Comparison of ENCODE assay signal across 8 mouse cellular contexts in genomic region chr10:49782741-49783691, GRCm38 (mm10). TPM values are rescaled to one million over a fixed set of nuclear protein-coding genes. Genes with fewer than 3 reads are reported as not detected.
DNase-seq lines count a peak whose midpoint lies in the region; ATAC-seq and TF ChIP-seq lines count a peak whose summit lies in the region.

No protein-coding gene starts in this region.

- peaks cover 47% of the 10 kb centered on the region for H3K4me1 ChIP-seq in forebrain, embryonic 15.5 days
- H3K4me1 ChIP-seq in intestine, embryonic 15.5 days (replicated peaks) = no peaks in the 10 kb centered on the region
- H3K4me1 ChIP-seq in lung, postnatal 0 days (ENCODE audit: insufficient read depth, low read depth, low read length) = no peaks in the 10 kb centered on the region
- no peaks in the 10 kb centered on the region for H3K4me1 ChIP-seq in small intestine, adult 2 months (ENCODE audit: control insufficient read depth, insufficient read depth, insufficient read length, low read length)

- TF ChIP-seq POLR2A in small intestine, adult 2 months (IDR thresholded peaks at IDR 0.05; ENCODE audit: low read depth, low read length) = no peak

- peak; percentile 77 for ATAC-seq in forebrain, embryonic 15.5 days (replicated peaks)
- peak; percentile 63 for ATAC-seq in intestine, embryonic 15.5 days
- ATAC-seq in lung, postnatal 0 days = no peak

- H3K9ac ChIP-seq in forebrain, embryonic 15.5 days (replicated peaks) = peak overlapping the region; percentile 74
- no peak overlapping the region for H3K9ac ChIP-seq in intestine, embryonic 15.5 days
- no peak overlapping the region for H3K9ac ChIP-seq in lung, postnatal 0 days (replicated peaks; ENCODE audit: low read depth)

- no peaks in the 10 kb centered on the region for H3K36me3 ChIP-seq in forebrain, embryonic 15.5 days
- no peaks in the 10 kb centered on the region for H3K36me3 ChIP-seq in intestine, embryonic 15.5 days
- H3K36me3 ChIP-seq in lung, postnatal 0 days (ENCODE audit: insufficient read depth, low read length) = no peaks in the 10 kb centered on the region
- H3K36me3 ChIP-seq in small intestine, adult 2 months (ENCODE audit: control insufficient read depth, insufficient read depth, low read length) = no peaks in the 10 kb centered on the region

- no peaks in the 10 kb centered on the region for H3K9me3 ChIP-seq in forebrain, embryonic 15.5 days
- H3K9me3 ChIP-seq in intestine, embryonic 15.5 days = no peaks in the 10 kb centered on the region
- no peaks in the 10 kb centered on the region for H3K9me3 ChIP-seq in lung, postnatal 0 days (ENCODE audit: low read length)

- H3K4me2 ChIP-seq in forebrain, embryonic 15.5 days (replicated peaks) = peak overlapping the region; percentile 84
- peak overlapping the region; percentile 85 for H3K4me2 ChIP-seq in intestine, embryonic 15.5 days (replicated peaks)
- peak overlapping the region; percentile 46 for H3K4me2 ChIP-seq in lung, postnatal 0 days (replicated peaks; ENCODE audit: low read depth, low read length)

- TF ChIP-seq CTCF in gastrocnemius, adult 2 months (IDR thresholded peaks at IDR 0.05) = no peak
- no peak for TF ChIP-seq CTCF in lung, postnatal 0 days (IDR thresholded peaks at IDR 0.05)
- no peak for TF ChIP-seq CTCF in small intestine, adult 2 months (IDR thresholded peaks at IDR 0.05; ENCODE audit: extremely low read depth, insufficient read length, insufficient replicate concordance, low read depth, low read length)

- no peak for DNase-seq in gastrocnemius, adult 2 months
- DNase-seq in gastrocnemius, adult 18-20 months (ENCODE audit: low spot score) = no peak
- peak; percentile 53 to 66 for DNase-seq in cerebellum, adult 18-20 months
- no peak for DNase-seq in lung, postnatal 0 days (ENCODE audit: low spot score)
- no peak for DNase-seq in spleen, postnatal 4 days (ENCODE audit: low spot score in 2 of 2)

- H3K27ac ChIP-seq in gastrocnemius, adult 2 months = no peak overlapping the region
- H3K27ac ChIP-seq in forebrain, embryonic 15.5 days (replicated peaks) = peak overlapping the region; percentile 85
- no peak overlapping the region for H3K27ac ChIP-seq in intestine, embryonic 15.5 days
- H3K27ac ChIP-seq in lung, postnatal 0 days (ENCODE audit: low read length) = no peak overlapping the region
- H3K27ac ChIP-seq in small intestine, adult 2 months (ENCODE audit: insufficient read depth, low read depth, low read length) = no peak overlapping the region

- WGBS in forebrain, embryonic 15.5 days = under 1% methylated on average over 44 of the region's 44 CpGs
- WGBS in intestine, embryonic 15.5 days = under 1% methylated on average over 44 of the region's 44 CpGs
- under 1% methylated on average over 44 of the region's 44 CpGs for WGBS in lung, postnatal 0 days
- 3% methylated on average over 44 of the region's 44 CpGs for WGBS in small intestine, adult 2 months

- TF ChIP-seq EP300 in lung, postnatal 0 days (IDR thresholded peaks at IDR 0.05) = no peak

- no peaks in the 10 kb centered on the region for H3K27me3 ChIP-seq in forebrain, embryonic 15.5 days
- peaks cover 18% of the 10 kb centered on the region; the same call in 1 of the 2 replicates for H3K27me3 ChIP-seq in intestine, embryonic 15.5 days (replicated peaks)
- no peaks in the 10 kb centered on the region for H3K27me3 ChIP-seq in lung, postnatal 0 days (replicated peaks; ENCODE audit: insufficient read depth, low read length)
- H3K27me3 ChIP-seq in small intestine, adult 2 months (ENCODE audit: control insufficient read depth, insufficient read depth, low read length) = 0 out of 2 replicates have a peak, but pooled peaks cover 3% of the 10 kb centered on the region

- H3K4me3 ChIP-seq in gastrocnemius, adult 2 months = peak overlapping the region; percentile 68
- H3K4me3 ChIP-seq in forebrain, embryonic 15.5 days = peak overlapping the region; percentile 71
- peak overlapping the region; percentile 42 for H3K4me3 ChIP-seq in intestine, embryonic 15.5 days (replicated peaks)
- H3K4me3 ChIP-seq in lung, postnatal 0 days (ENCODE audit: low read depth, low read length) = peak overlapping the region; percentile 32
- H3K4me3 ChIP-seq in small intestine, adult 2 months (ENCODE audit: low read depth, low read length) = peak overlapping the region; percentile 21

- intact Hi-C loops in gastrocnemius, adult 2 months (cut with DNase I) = no loop called here

RNA-seq across cellular contexts. Expression of gene Grik2, which starts 5.5 kb away (rescaled TPM):
- total RNA-seq in gastrocnemius, adult 2 months (2021) = under 1 TPM in 1 of 2 experiments, not detected in 1; 0.41 TPM
- total RNA-seq in gastrocnemius, adult 18-20 months (2021) = under 1 TPM; 0.16 to 0.17 TPM
- 32.7 and 34.0 TPM in 2 replicates for polyA plus RNA-seq in forebrain, embryonic 15.5 days (2015; fragmentation: Nextera tagmentation; extraction: Ambion mirVana)
- polyA plus RNA-seq in intestine, embryonic 15.5 days (2015; fragmentation: Nextera tagmentation; extraction: Ambion mirVana) = 2.5 and 3.1 TPM in 2 replicates
- 0.12 and 0.46 TPM in 2 replicates for polyA plus RNA-seq in lung, postnatal 0 days (2015; fragmentation: Nextera tagmentation; extraction: Ambion mirVana)
- polyA plus RNA-seq in small intestine, adult 2 months (2012; rRNA removed) = 0.05 TPM in 2 replicates

Comparison
In these comparisons a context has a peak if more than half of its experiments do, and no peak if none do; other contexts are left out.
1. DNase-seq: peak in cerebellum, adult 18-20 months (2 of 2); none in gastrocnemius, adult 2 months (single experiment), gastrocnemius, adult 18-20 months (single experiment), lung, postnatal 0 days (single experiment) and spleen, postnatal 4 days (0 of 2).
2. H3K4me3 ChIP-seq: peak in every context shown above with its lines; median percentile 71 in forebrain, embryonic 15.5 days; 68 in gastrocnemius, adult 2 months; 42 in intestine, embryonic 15.5 days; 32 in lung, postnatal 0 days; 21 in small intestine, adult 2 months.
3. Peak in every context shown above with its lines, with median percentiles within 50 percentile points of each other: H3K4me2 ChIP-seq.